Mouse (Mus musculus): ENCODE measurements around the gene Arglu1. TPM values are rescaled to one million over a fixed set of nuclear protein-coding genes. Genes with fewer than 3 reads are reported as not detected.

Gene Arglu1
- polyA plus RNA-seq, 1 experiment from 2014 or later = 105 TPM

DNA sequence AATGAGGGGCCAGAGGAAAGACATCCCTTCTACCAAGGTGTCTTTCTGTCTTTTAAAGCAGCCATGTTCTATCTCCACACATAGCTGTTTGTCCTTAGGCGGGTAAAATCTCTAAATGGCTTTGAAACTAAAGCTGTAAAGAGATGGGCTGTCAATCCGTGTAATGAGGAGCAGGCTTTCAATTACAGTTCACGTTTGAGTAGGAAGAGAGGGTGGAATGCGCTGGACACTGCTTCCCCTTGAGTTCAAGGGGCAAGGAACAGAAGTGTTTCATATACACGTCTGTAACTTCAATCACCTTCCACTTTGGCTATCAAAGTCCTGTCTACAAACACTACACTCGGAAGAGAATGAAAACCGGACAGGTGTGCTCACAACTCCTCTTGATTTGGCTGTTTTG lies 66.3 kb downstream of the Arglu1 start:
- Histone ChIP-seq H3K4me3 (ENCODE audit: low read length) (no peak overlapping the region), H3K27ac (ENCODE audit: low read length) (no peak overlapping the region), H3K4me2 (replicated peaks; ENCODE audit: low read depth, low read length) (no peak overlapping the region), H3K36me3 (ENCODE audit: insufficient read depth, low read length) (peaks cover 42% of the 10 kb centered on the region; the same call in 1 of the 2 replicates), H3K4me1 (ENCODE audit: insufficient read depth, low read length) (peaks cover 6% of the 10 kb centered on the region; the same call in 1 of the 2 replicates), H3K9ac (replicated peaks; ENCODE audit: low read length) (no peak overlapping the region), H3K27me3 (ENCODE audit: insufficient read depth, low read length) (no peaks in the 10 kb centered on the region), H3K9me3 (ENCODE audit: low read length) (no peaks in the 10 kb centered on the region)
- ATAC-seq (ENCODE audit: low FRiP score, low TSS enrichment) = no peak
- 50% methylated on average over 7 of the region's 7 CpGs for WGBS

DNA sequence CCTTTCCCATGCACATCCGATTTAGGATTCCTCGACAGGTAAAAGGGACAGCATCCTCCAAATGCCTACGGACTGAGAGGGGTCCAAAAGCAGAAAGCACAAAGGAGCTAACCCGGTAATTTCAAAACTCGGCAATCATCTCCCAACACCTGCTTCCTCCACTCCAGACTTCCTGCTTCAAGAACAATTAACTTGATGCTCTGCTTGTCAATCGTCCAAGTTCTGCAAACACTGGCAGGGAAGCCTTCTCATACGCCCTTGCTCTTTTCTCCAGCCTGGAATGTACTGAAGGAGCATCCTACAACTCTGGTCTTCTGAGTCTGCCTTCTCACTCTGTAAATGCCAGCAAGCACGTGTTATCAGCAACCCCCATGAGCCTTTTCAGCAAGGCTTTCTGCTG lies 66.8 kb downstream of the Arglu1 start:
- 57% methylated on average over 8 of the region's 8 CpGs for WGBS
- H3K27ac ChIP-seq (ENCODE audit: low read length) = no peak overlapping the region
- ATAC-seq (ENCODE audit: low FRiP score, low TSS enrichment) = no peak

DNA sequence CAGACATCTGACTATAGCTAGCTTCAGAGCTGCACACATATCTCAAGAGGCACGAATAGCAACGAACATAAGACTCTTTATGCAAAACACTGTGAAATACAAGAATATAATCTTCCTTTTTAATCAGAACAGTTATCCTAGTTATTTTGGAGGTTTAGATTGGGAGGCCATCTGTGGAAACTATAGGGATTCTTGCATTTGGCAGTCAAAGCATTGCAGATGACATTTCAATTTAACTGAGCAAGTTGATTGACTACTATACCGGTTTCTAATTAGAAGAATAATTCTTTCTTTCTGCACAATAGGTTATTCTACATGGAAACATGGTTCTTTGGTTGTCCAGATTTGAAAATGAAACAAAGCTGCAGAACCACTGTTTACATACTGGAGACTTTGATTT lies 67.8 kb downstream of the Arglu1 start:
- H3K4me2 ChIP-seq (replicated peaks; ENCODE audit: low read depth, low read length) = no peak overlapping the region
- no peak overlapping the region for H3K27ac ChIP-seq (ENCODE audit: low read length)
- ATAC-seq (ENCODE audit: low FRiP score, low TSS enrichment) = no peak
- H3K4me3 ChIP-seq (ENCODE audit: low read length) = no peak overlapping the region
- peaks cover 41% of the 10 kb centered on the region; the same call in 1 of the 2 replicates for H3K36me3 ChIP-seq (ENCODE audit: insufficient read depth, low read length)
- H3K4me1 ChIP-seq (ENCODE audit: insufficient read depth, low read length) = peaks cover 6% of the 10 kb centered on the region; the same call in 1 of the 2 replicates
- no peaks in the 10 kb centered on the region for H3K27me3 ChIP-seq (ENCODE audit: insufficient read depth, low read length)
- no peak overlapping the region for H3K9ac ChIP-seq (replicated peaks; ENCODE audit: low read length)
- 89% methylated on average over 3 of the region's 3 CpGs for WGBS
- H3K9me3 ChIP-seq (ENCODE audit: low read length) = no peaks in the 10 kb centered on the region

More for the DNA sequence above, 66.8 kb downstream of the Arglu1 start:
- no peak overlapping the region for H3K4me2 ChIP-seq (replicated peaks; ENCODE audit: low read depth, low read length)
- H3K36me3 ChIP-seq (ENCODE audit: insufficient read depth, low read length) = peaks cover 45% of the 10 kb centered on the region; the same call in 1 of the 2 replicates
- H3K4me1 ChIP-seq (ENCODE audit: insufficient read depth, low read length) = peaks cover 6% of the 10 kb centered on the region; the same call in 1 of the 2 replicates
- no peak overlapping the region for H3K9ac ChIP-seq (replicated peaks; ENCODE audit: low read length)
- H3K9me3 ChIP-seq (ENCODE audit: low read length) = no peaks in the 10 kb centered on the region
- no peaks in the 10 kb centered on the region for H3K27me3 ChIP-seq (ENCODE audit: insufficient read depth, low read length)
- no peak overlapping the region for H3K4me3 ChIP-seq (ENCODE audit: low read length)

- Histone ChIP-seq H3K36me3 (ENCODE audit: insufficient read depth, low read length) (peaks cover 41% of the 10 kb centered on the region; the same call in 1 of the 2 replicates), H3K9me3 (ENCODE audit: low read length) (no peaks in the 10 kb centered on the region), H3K4me3 (ENCODE audit: low read length) (no peak overlapping the region), H3K27me3 (ENCODE audit: insufficient read depth, low read length) (no peaks in the 10 kb centered on the region), H3K4me2 (replicated peaks; ENCODE audit: low read depth, low read length) (no peak overlapping the region), H3K4me1 (ENCODE audit: insufficient read depth, low read length) (peaks cover 6% of the 10 kb centered on the region; the same call in 1 of the 2 replicates), H3K9ac (replicated peaks; ENCODE audit: low read length) (no peak overlapping the region), H3K27ac (ENCODE audit: low read length) (no peak overlapping the region)
- ATAC-seq (ENCODE audit: low FRiP score, low TSS enrichment) = no peak
- WGBS = 93% methylated on average over 12 of the region's 12 CpGs
These were observed 68.3 kb downstream of the Arglu1 start for GRCm38 (mm10) chr8:8622031-8622430.

- Histone ChIP-seq H3K9ac (replicated peaks; ENCODE audit: low read length) (no peak overlapping the region), H3K4me2 (replicated peaks; ENCODE audit: low read depth, low read length) (no peak overlapping the region), H3K9me3 (ENCODE audit: low read length) (no peaks in the 10 kb centered on the region), H3K4me3 (ENCODE audit: low read length) (no peak overlapping the region), H3K27me3 (ENCODE audit: insufficient read depth, low read length) (no peaks in the 10 kb centered on the region), H3K27ac (ENCODE audit: low read length) (no peak overlapping the region), H3K4me1 (ENCODE audit: insufficient read depth, low read length) (peaks cover 6% of the 10 kb centered on the region), H3K36me3 (ENCODE audit: insufficient read depth, low read length) (peaks cover 41% of the 10 kb centered on the region; the same call in 1 of the 2 replicates)
- 80% methylated on average over 16 of the region's 16 CpGs for WGBS
- no peak for ATAC-seq (ENCODE audit: low FRiP score, low TSS enrichment)
These were observed 68.9 kb downstream of the Arglu1 start for GRCm38 (mm10) chr8:8621236-8621917.

DNA sequence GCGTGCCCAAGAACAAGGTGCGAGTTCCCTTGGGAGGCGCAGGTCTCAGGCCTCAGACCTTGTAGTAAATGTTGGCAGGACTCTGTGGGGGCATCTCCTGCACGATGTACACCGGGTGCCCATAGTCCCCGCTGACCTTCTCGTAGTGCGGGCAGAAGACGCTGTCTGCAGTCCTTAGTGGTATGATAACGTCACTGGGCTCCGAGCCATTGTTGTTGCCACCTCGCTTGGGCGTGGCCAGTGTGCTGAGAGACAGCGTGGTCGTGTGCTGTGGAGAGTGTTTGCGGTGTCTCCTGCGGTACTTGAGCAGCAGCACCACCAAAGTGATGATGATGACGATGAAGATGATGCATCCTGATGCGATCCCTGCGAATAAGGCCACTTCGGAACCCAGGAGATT lies 69.8 kb downstream of the Arglu1 start:
- no peak overlapping the region for H3K4me2 ChIP-seq (replicated peaks; ENCODE audit: low read depth, low read length)
- no peaks in the 10 kb centered on the region for H3K27me3 ChIP-seq (ENCODE audit: insufficient read depth, low read length)
- H3K4me3 ChIP-seq (ENCODE audit: low read length) = no peak overlapping the region
- no peak overlapping the region for H3K9ac ChIP-seq (replicated peaks; ENCODE audit: low read length)
- H3K36me3 ChIP-seq (ENCODE audit: insufficient read depth, low read length) = peaks cover 36% of the 10 kb centered on the region; the same call in 1 of the 2 replicates
- 92% methylated on average over 21 of the region's 21 CpGs for WGBS
- H3K27ac ChIP-seq (ENCODE audit: low read length) = no peak overlapping the region
- H3K4me1 ChIP-seq (ENCODE audit: insufficient read depth, low read length) = peaks cover 6% of the 10 kb centered on the region
- no peaks in the 10 kb centered on the region for H3K9me3 ChIP-seq (ENCODE audit: low read length)
- no peak for ATAC-seq (ENCODE audit: low FRiP score, low TSS enrichment)

DNA sequence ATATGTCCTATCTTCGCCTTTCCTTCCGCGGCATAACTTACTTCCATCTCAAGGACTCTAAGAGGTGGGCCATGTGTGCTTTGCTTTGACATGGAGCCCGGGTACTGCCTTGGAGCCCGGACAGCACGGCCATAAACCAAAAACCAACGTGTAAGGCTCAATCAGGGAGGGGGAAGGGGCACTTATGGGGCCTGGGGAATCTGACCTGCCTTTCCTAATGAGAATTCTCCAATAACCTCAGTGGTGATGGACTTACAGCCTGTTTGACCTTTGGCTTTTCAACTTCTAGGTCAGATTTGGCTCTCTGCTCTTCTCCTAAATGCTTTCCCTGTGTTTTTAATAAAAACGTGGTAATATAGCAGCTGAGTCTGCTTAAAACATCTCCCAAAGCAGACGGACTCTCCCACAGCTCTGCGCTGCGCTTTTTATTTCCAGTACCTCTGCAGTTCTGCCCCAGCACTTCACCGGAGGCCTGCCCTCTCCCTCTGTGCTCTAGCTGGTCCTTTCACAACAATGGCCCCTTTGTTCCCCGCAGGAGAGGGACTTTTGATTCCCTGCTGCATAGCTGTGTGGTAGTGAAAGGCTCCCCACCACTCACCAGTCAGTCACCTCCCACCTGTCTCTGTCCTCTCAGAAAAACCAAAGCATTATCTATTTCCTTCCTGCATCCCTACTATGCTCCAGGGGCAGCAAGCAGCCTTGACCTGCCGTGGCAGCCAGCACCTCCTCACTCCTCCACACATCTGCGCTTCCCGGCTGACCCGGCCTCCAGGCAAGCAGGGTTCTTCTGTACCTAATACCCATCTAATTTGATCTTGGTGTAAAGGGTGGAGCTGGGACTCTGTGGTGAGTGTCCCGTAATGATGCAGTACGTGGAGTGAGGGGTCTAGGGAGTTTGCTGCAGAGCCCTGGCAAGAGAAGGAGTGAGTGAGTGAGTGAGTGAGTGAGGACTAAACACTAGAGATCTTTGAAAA lies 70.8 kb downstream of the Arglu1 start:
- H3K9ac ChIP-seq (replicated peaks; ENCODE audit: low read length) = no peak overlapping the region
- H3K9me3 ChIP-seq (ENCODE audit: low read length) = no peaks in the 10 kb centered on the region
- peak overlapping the region; percentile 2; the same call in 1 of the 2 replicates for H3K27ac ChIP-seq (ENCODE audit: low read length)
- WGBS = 40% methylated on average over 19 of the region's 19 CpGs
- no peaks in the 10 kb centered on the region for H3K27me3 ChIP-seq (ENCODE audit: insufficient read depth, low read length)
- H3K4me1 ChIP-seq (ENCODE audit: insufficient read depth, low read length) = no peaks in the 10 kb centered on the region; the same call in none of the 2 replicates
- no peak overlapping the region for H3K4me3 ChIP-seq (ENCODE audit: low read length)
- peak; percentile 66; the same call in 1 of the 2 replicates for ATAC-seq (ENCODE audit: low FRiP score, low TSS enrichment)
- H3K4me2 ChIP-seq (replicated peaks; ENCODE audit: low read depth, low read length) = no peak overlapping the region
- peaks cover 36% of the 10 kb centered on the region; the same call in 1 of the 2 replicates for H3K36me3 ChIP-seq (ENCODE audit: insufficient read depth, low read length)

Small RNA genes lying within 50 kb of the gene (microRNA-seq; reads per million reads assigned to microRNA genes)
- gene Mir7654 = 7.1 reads per million, percentile 25 among the genes with 10 or more reads in this experiment

Other genes with a start within 250 kb of the Arglu1 start
- gene Efnb2, start 29.3 kb downstream of the Arglu1 start, polyA plus RNA-seq (2015; fragmentation: Nextera tagmentation; extraction: Ambion mirVana) = 19.9 and 23.2 TPM in 2 replicates

Measured in kidney, embryonic 16.5 days (tissue).